Mouse (Mus musculus): Measurements from ENCODE around the gene 5730522E02Rik.

The 5730522E02Rik gene

GRCm38 (mm10) chr11:25595303-25595702 lies 615.3 kb downstream of the 5730522E02Rik start:
- CTCF ChIA-PET = no interaction called here
- POLR2A ChIA-PET = no interaction called here

GRCm38 (mm10) chr11:25594780-25595179 lies 615.8 kb downstream of the 5730522E02Rik start:
- CTCF ChIA-PET = no interaction called here

GRCm38 (mm10) chr11:25592268-25592667 lies 618.3 kb downstream of the 5730522E02Rik start:
- ChIA-PET CTCF (no interaction called here), POLR2A (no interaction called here)

More at GRCm38 (mm10) chr11:25594780-25595179, 615.8 kb downstream of the 5730522E02Rik start:
- POLR2A ChIA-PET = no interaction called here

- POLR2A ChIA-PET = no interaction called here
- CTCF ChIA-PET = no interaction called here
Observed at GRCm38 (mm10) chr11:25590215-25590614, 620.3 kb downstream of the 5730522E02Rik start.

- ChIA-PET CTCF (interaction anchor here in 3 of 4 experiments (0.7 to 0.9 kb wide), 3 partner anchors 9 to 15 kb away, joined by 3 to 4 read pairs (median 3); no protein-coding TSS in a partner anchor), POLR2A (no interaction called here)
Observed at GRCm38 (mm10) chr11:25589509-25589908, 621.1 kb downstream of the 5730522E02Rik start.

GRCm38 (mm10) chr11:25574129-25574465 lies 636.5 kb downstream of the 5730522E02Rik start:
- CTCF ChIA-PET = interaction anchor here in 1 of 4 experiments (1.1 kb wide), 1 partner anchor 15 kb away, joined by 4 read pairs; no protein-coding TSS in a partner anchor
- POLR2A ChIA-PET = no interaction called here

GRCm38 (mm10) chr11:25573408-25574128 lies 637.0 kb downstream of the 5730522E02Rik start:
- CTCF ChIA-PET = interaction anchor here in 1 of 4 experiments (1.1 kb wide), 1 partner anchor 16 kb away, joined by 4 read pairs; no protein-coding TSS in a partner anchor
- POLR2A ChIA-PET = no interaction called here

- POLR2A ChIA-PET = no interaction called here
- CTCF ChIA-PET = no interaction called here
Observed at GRCm38 (mm10) chr11:25571396-25571795, 639.2 kb downstream of the 5730522E02Rik start.

All from embryonic stem cell, embryonic (primary cell).